Mouse (Mus musculus) cerebral cortex, adult 2 months (tissue): ENCODE results near the gene Ecpas.

Experiments
- WGBS: fragments of 180-500 bp; shearing (Covaris S2); methylation state at CpG from one replicate; pipeline ENCODE4 v1.1.7; 2018; 5-methylcytosine and 5-hydroxymethylcytosine counted together

The Ecpas gene

DNA sequence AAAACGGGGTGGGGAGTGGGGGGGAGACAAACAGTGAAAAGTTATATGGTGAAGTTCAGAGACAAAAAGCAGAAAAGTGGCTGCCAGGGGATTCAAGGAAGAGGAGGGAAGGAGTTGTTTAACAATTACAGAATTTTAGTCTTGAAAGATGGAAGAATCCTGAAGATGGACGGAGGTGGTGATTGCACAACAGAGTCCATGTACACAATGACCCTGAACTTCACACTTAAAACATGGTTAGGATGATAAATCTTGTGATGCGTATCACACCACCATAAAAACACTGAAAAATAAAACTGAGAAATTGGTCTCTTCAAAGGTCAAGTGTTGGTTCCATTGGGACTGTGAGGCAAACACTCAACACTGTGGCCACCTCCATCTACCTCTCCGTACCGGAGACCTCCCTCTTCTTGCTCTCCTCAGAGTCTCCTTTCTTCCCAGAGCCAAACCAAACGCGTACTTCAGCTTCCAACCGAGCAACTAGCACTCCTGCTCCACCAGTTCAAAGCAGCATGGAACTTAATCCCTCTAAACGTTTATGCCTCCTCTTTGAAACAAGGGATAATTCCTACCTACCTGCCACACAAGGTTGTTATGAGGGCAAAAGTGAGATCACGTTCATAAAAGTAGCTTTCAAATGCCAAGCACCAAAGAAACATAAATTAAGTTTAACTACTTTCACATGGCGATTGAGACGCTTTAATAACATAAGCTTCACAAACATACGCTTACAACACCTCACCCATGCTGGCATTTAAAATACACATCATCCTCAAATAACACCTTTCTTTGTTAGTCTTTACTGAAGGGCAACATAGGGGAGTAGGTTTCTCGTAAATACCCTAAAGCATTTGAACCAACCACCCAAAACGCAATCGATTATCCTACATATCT is 2.1 kb downstream of the Ecpas start:
- 26% methylated on average over 16 of the region's 16 CpGs for WGBS

GRCm38 (mm10) chr4:58907453-58907852 is 5.1 kb downstream of the Ecpas start:
- 86% methylated on average over 1 of the region's 1 CpGs for WGBS

DNA sequence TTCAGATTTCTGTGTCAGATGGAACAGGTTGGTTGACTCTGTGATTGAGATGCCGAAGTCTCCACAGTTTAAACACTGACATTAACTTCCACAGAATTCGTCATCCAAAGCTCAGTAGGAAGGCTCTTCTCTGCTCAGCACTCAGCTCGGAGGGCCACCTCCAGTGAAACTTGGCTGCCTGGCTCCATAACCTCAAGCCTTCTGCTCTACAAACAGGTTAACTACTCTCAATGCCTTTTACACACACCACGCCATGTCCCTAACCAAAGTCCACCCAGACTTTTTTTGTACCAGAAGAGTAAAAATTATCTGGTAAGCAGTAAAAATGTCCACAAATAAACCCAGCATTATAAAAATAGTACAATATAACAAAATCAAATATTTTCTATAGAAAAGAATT is 15.1 kb downstream of the Ecpas start:
- WGBS: 76% methylated on average over 4 of the region's 4 CpGs

DNA sequence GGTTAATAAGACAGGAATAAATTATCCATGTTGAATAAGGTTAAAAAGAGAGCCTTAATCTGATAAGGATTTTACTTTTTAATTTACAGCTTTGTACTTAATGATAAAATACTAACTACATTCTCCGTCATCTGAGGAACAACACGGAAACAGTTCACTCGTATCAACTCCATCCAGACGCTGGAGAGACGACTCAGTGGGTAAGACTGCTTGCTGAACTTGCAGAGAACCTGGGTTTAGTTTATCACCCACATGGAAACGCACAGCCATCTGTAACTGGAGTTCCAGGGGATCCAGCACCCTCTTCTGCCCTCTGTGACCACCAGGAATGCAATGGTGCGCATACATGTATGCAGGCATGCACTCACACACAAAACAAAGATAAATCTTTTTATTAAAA is 18.1 kb downstream of the Ecpas start:
- 79% methylated on average over 7 of the region's 7 CpGs for WGBS

DNA sequence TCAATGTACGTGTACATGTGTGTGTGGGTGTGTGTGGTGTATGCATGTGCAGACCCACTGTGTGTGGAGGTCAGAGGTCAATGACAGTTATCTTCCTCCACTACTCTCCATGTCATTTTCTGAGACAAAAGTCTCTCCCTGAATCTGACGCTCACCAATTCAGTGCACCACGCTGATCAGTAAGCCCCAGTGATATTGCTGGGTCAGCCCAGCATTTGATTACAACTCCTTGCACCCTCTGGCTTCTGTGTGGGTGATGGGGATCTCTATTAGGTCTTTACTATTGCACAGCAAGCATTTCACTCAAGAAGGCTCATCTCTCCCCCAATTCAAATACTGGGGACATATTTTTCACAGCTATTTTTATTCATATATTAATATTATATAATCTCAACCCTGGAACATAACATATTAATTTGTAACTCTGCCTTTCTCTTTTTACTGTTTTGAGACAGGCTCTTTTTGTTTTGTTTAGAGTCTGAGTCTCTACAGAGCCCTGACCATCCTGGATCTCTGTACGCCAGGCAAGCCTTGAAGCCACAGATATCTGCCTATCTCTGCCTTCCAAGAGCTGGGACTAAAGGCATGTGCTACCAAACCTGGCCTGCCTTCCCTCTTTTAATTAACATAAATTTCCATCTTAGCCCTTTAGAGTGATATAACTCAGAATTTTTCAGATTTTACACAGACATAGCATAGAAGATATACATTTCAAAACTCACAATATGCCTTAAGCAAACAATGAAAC is 22.3 kb downstream of the Ecpas start:
- 81% methylated on average over 4 of the region's 4 CpGs for WGBS

- WGBS: 93% methylated on average over 1 of the region's 1 CpGs
Observed at GRCm38 (mm10) chr4:58888568-58888967, 24.0 kb downstream of the Ecpas start.

GRCm38 (mm10) chr4:58887626-58888025 is 24.9 kb downstream of the Ecpas start:
- WGBS: 70% methylated on average over 3 of the region's 3 CpGs

DNA sequence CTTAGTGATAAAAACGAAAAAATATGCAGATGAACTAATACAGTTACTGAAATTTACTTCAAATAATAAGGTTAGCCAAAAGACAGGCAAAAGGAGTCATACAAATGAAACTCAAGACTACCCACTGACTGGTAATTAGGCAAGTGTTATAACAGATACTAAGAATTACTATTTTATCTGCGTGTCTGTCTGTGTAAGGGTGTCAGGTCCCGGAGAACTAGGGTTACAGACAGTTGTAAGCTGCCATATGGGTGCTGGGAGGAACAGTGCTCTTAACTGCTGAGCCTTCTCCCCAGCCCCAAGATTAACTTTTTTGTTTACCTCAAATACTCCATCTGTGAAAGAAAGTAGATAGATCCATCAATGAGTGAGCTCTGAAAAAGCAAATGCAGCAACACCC is 25.8 kb downstream of the Ecpas start:
- WGBS: 76% methylated on average over 3 of the region's 3 CpGs

DNA sequence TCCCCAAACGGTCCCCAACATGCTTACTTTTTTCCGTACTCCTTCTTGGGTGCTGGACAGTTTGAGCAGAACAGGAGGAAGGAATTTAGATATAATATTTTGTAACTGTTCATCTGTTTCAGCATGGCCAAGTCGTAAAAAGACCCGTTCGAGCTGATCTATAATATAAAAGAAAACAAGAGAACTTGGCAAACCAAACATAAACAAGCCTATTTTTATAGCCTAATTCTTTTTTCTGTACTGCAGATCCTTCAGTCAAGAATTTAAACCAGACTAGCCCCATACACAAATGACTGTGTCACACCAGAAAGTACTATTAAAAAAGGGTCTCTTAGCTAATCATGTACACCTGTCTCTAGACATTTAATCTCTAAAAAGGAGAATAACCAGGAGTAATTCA is 27.2 kb downstream of the Ecpas start:
- 65% methylated on average over 5 of the region's 5 CpGs for WGBS

DNA sequence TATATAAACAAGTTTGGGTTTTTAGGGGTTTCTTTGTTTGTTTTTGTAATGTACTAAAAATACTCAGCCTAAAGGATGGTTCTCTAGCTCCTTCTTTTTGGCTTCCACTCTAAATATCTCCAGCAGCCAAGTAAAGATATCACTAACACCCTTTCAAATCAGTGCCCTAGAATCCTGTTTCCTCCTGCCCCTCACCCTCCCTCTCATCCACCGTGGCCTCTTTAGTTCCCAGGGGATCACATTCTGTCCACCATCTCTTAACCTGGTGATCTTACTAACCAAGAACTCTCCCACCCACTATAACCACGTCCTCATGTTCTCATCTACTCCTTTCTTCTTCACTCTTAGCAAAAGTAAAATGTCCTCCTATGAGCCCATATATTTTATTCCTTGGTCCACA is 28.7 kb downstream of the Ecpas start:
- WGBS: 63% methylated on average over 2 of the region's 2 CpGs

DNA sequence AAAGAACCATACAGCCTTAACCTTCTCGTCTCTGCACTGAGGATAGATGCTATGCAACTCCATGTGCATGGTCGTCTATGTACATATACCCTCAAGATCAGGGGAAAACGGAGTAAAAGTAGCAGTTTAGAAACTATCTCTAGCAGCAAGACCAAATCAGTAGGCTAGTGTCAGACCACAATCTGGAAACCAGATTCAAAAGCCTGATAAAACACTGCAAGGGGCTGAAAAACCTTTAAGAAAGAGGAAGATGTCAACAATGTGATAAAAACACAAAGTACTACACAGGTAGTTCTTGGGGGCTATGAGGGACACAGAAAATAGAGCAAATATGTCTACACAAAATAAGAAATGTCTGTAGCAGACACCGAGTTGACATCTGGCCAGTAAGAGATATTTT is 38.2 kb downstream of the Ecpas start:
- WGBS: 89% methylated on average over 4 of the region's 4 CpGs

DNA sequence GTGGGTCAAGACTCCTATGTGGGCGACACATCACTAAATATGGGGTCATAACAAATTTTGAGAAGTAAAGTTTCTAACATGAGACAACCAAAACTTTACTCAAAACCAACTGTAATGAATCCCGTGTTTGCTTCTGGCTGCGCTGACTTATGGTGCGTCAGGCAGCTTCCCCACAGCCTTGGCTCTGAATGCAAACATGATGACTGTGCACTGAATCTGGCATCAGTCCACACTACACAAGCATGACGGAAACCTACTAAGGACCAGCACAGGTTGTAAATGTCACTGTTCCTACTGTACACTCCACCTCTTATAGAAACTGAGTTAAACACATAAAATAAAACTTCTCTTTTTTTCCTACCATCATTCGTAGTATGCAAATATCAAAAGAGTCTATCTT is 45.3 kb downstream of the Ecpas start:
- 60% methylated on average over 6 of the region's 6 CpGs for WGBS

- 88% methylated on average over 3 of the region's 3 CpGs for WGBS
Observed at GRCm38 (mm10) chr4:58832908-58833307, 79.6 kb downstream of the Ecpas start.

DNA sequence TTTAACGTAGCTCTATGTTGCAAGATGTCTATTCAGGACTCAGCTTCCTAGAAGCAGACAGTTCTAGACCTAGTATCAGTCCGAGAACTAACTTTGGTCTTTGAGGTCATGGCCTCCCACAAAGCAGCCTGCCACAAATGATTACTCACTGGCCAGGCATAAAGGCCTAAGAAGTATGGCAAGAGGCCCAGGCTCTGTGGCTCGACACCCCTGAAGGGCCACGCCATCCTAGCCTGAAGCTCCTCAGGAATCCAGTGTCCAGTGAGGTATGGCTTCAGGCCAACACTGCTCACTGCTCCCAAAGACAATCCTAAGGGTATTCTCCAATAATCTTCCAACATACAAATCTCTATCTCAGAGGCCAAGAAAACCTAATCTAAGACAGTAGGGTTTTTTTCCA is 86.6 kb downstream of the Ecpas start:
- WGBS: 73% methylated on average over 4 of the region's 4 CpGs

DNA sequence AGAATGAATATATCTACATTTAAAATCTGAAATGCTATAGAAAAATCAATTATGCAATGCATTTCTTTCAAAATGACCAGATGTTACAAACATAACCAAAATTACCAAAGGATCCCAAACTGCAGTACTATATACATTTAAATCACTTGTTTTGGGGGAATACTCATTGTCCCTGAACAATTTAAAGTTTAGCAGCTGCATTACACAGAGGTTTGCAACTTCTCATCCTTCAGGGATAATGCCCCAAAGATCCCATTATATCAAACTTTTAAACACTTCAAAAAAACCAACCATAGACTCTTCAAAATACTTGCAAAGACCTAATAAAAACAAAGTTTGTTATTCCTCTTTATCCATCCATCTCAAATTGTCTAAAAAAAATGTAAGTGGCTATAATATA is 124.9 kb downstream of the Ecpas start, which contains the start of gene Olfr267:
Olfr267 (minus strand) TSS at position 101 of the 400 bp plus-strand sequence.

DNA sequence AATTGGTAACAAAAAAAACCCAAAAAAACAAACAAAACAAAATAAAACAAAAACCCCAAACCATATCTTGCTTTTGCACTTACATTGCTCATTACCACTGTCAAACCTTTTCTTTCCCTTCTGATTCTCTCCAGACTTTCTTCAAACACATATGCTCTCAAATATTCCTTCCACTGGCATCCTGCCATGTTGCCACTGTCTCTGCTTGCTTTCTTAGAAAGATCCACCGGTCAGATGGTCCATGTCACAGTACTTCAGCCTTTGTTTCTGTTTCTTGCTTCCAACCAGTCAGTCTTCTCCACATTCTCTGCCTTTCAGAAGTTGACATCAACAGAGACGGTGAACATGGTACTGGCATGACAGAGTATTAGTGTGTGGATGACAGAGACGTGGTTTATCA is 125.9 kb downstream of the Ecpas start:
- 54% methylated on average over 3 of the region's 3 CpGs for WGBS

DNA sequence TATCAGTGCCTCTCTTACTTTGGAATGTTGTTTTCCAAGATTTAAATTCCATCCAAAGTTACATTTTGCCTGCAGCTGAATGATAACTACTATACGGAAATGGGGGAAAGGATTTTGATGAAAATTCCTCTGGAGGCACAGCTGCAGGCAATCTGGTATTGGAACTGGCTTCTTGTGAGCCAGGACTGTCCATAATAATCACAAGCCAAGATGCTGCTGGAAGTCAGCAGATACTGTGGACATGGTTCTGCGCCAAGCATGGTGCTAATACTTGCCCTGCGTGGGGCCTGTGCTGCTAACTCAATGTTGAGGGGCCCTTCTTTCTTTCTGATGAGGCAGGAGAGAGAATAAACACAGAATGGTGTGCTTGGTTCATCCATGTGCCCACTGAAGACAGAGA is 149.1 kb downstream of the Ecpas start:
- whole genome bisulfite sequencing: 85% methylated on average over 3 of the region's 3 CpGs

- 49% methylated on average over 2 of the region's 2 CpGs for WGBS
Observed at GRCm38 (mm10) chr4:58749510-58749909, 163.0 kb downstream of the Ecpas start.

DNA sequence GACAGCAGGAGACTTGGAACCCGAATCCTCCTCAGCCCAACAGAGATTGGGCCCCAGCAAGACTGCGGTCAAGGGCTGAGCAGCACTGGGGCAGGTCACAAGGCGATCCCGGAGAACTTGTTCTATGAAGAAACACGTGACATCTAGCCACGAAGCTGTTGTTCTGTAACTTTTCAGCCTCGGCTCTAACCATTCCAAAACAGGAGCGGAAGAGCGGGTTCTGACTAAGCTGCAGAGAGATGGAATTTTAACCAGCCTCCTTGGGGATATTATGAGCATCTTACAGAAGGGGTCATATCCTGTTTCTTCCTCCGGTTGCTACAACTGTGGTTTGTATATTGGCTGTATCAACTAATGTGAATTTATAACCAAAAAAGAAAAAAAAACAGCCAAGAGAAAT is 163.4 kb downstream of the Ecpas start:
- WGBS: 38% methylated on average over 10 of the region's 10 CpGs
